Mouse (Mus musculus): ENCODE measurements around the gene Hyls1.

- TF ChIP-seq POLR2A (IDR thresholded peaks at IDR 0.05; ENCODE audit: borderline replicate concordance, control insufficient read depth, low read depth, low read length) (no peak), CTCF (IDR thresholded peaks at IDR 0.05; ENCODE audit: control insufficient read depth, insufficient read depth, low read length) (no peak)
Measured at GRCm38 (mm10) chr9:35544666-35545065, 25.5 kb downstream of the Hyls1 start.
